Mouse (Mus musculus) kidney, embryonic 14.5 days (tissue): ENCODE data around the gene Cnp. TPM values are rescaled to one million over a fixed set of nuclear protein-coding genes. Genes with fewer than 3 reads are reported as not detected.
A peak's percentile ranks its signal among the peaks of the same experiment; 100 is the strongest.

Experiments used
- ATAC-seq: fragments of 200-750 bp; cut with Nextera tagmentation; 2 replicates; pipeline ENCODE4 v1.8.0; 2017; ENCODE audit warnings: moderate number of reproducible peaks, mild to moderate bottlenecking, moderate TSS enrichment, moderate library complexity; ENCODE audit not compliant: low FRiP score, low TSS enrichment
- H3K27ac ChIP-seq: fragments of 300-500 bp; sonication (generic); 2 replicates; pipeline ENCODE4 v1.5.1; 2014; ENCODE audit warnings: low read depth, mild to moderate bottlenecking, low read length, moderate library complexity, mixed read lengths
- H3K27me3 ChIP-seq: fragments of 300-500 bp; sonication (generic); 2 replicates; pipeline ENCODE4 v1.6.1; 2014; ENCODE audit warnings: mild to moderate bottlenecking, low read length; ENCODE audit not compliant: control insufficient read depth, insufficient read depth
- H3K36me3 ChIP-seq: fragments of 300-500 bp; sonication (generic); 2 replicates; pipeline ENCODE4 v1.6.1; 2014; ENCODE audit warnings: low read length, mixed read lengths; ENCODE audit not compliant: control insufficient read depth, insufficient read depth
- H3K4me1 ChIP-seq: fragments of 300-500 bp; sonication (generic); 2 replicates; pipeline ENCODE4 v1.6.1; 2014; ENCODE audit warnings: low read length, mixed read lengths; ENCODE audit not compliant: control insufficient read depth, insufficient read depth
- H3K4me2 ChIP-seq: fragments of 300-500 bp; sonication (generic); replicated peaks from 2 replicates; pipeline ENCODE4 v1.6.1; 2014; ENCODE audit warnings: low read depth, mild to moderate bottlenecking, low read length
- H3K4me3 ChIP-seq: fragments of 300-500 bp; sonication (generic); 2 replicates; pipeline ENCODE4 v1.5.1; 2014; ENCODE audit warnings: mild to moderate bottlenecking, low read length
- H3K9ac ChIP-seq: fragments of 300-500 bp; sonication (generic); 2 replicates; pipeline ENCODE4 v1.6.1; 2014; ENCODE audit warnings: low read depth, mild to moderate bottlenecking, low read length, moderate library complexity
- H3K9me3 ChIP-seq: fragments of 300-500 bp; sonication (generic); 2 replicates; pipeline ENCODE4 v1.6.1; 2016; ENCODE audit warnings: low read length; ENCODE audit not compliant: control insufficient read depth
- WGBS: fragments of 180-500 bp; shearing (Covaris S2); extraction: QIAGEN DNeasy Blood & Tissue Kit; methylation state at CpG from one replicate; pipeline ENCODE4 v1.1.7; 2014; 5-methylcytosine and 5-hydroxymethylcytosine counted together
- polyA plus RNA-seq: library from polyadenylated mRNA; unstranded; fragments of >200 nt; fragmentation: Nextera tagmentation; extraction: Ambion mirVana; gene quantifications from 2 replicates; pipeline ENCODE4 v1.2.1, GENCODE M21; 2014

Gene Cnp
- polyA plus RNA-seq, 1 experiment from 2014 or later, result 25.0 TPM

DNA sequence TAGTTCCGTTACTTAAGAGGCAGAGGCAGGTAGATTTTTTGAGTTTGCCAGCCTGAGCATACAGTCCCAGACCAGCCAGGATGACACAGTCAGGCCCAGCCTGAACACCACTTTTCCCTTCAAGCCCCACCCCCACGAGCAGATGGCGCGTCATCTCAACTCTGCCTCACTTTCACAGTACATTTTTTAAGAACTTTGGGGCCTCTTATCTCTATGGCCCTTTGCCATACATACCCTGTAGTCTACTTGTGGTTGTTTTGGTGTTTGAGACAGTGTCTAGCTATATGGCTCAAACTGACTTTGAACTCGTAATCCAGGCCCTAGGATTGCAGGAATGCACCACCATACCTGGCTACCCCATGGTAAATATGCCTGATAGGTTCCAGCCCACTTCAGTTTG is 53.4 kb downstream of the Cnp start:
- no peak for ATAC-seq
- no peak overlapping the region for H3K4me3 ChIP-seq
- peaks cover 18% of the 10 kb centered on the region for H3K4me1 ChIP-seq
- H3K27me3 ChIP-seq, result no peaks in the 10 kb centered on the region
- H3K36me3 ChIP-seq, result peaks cover 21% of the 10 kb centered on the region; the same call in 1 of the 2 replicates
- H3K9ac ChIP-seq, result no peak overlapping the region
- H3K27ac ChIP-seq, result no peak overlapping the region
- H3K9me3 ChIP-seq, result no peaks in the 10 kb centered on the region
- 94% methylated on average over 5 of the region's 5 CpGs for WGBS
- no peak overlapping the region for H3K4me2 ChIP-seq

DNA sequence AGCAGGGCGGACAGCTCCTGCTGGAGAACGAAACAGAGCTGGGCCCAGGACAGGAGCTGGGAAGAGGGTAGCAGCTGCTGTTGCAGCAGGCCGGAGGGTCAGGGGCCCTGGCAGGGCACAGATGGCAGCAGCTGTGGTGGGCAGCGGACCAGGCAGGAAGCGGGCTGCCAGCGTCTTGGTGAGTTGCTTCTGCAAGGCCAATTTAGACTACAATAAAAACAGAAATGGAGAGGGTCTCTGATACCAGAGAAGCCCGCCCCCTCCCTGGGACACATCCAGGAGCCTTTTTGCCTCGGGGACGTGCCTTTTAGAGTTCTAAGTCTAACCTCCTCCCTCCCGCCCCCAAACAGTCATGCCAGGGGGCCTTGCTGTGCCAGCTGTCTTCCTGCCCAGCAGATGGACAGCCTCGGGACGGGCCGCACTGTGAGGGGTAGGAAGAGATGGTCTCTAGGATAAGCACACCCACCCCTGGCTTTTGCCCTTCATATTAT is 54.2 kb downstream of the Cnp start:
- Histone ChIP-seq H3K4me1 (peaks cover 14% of the 10 kb centered on the region), H3K27me3 (no peaks in the 10 kb centered on the region), H3K36me3 (peaks cover 21% of the 10 kb centered on the region; the same call in 1 of the 2 replicates), H3K4me2 (peak overlapping the region; percentile 10; the same call in 1 of the 2 replicates), H3K4me3 (no peak overlapping the region), H3K9me3 (no peaks in the 10 kb centered on the region), H3K9ac (peak overlapping the region; percentile 31; the same call in 1 of the 2 replicates), H3K27ac (no peak overlapping the region)
- 0 out of 2 replicates have a peak, but pooled peaks have one; percentile 36 for ATAC-seq
- WGBS, result 30% methylated on average over 13 of the region's 13 CpGs

DNA sequence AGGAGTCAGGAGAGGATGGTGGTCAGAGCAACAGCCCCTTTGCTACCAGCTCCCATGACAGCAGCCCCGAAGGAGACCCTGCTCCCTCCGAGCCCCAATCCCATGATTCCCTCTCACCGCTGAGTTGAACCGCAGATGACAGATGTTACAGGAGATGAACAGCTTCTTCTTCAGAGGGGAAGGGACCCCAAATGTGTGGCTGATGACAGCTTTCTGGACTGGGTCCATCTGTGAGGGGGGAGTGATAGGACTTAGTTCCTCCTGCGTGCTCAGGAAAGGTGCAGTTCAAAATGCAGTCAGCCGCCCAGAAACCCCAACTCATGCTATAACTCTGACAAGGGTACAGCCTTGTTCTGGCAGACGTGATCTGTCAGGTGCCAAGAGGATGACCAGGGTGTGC is 59.8 kb downstream of the Cnp start:
- WGBS, result 70% methylated on average over 7 of the region's 7 CpGs
- no peak for ATAC-seq

DNA sequence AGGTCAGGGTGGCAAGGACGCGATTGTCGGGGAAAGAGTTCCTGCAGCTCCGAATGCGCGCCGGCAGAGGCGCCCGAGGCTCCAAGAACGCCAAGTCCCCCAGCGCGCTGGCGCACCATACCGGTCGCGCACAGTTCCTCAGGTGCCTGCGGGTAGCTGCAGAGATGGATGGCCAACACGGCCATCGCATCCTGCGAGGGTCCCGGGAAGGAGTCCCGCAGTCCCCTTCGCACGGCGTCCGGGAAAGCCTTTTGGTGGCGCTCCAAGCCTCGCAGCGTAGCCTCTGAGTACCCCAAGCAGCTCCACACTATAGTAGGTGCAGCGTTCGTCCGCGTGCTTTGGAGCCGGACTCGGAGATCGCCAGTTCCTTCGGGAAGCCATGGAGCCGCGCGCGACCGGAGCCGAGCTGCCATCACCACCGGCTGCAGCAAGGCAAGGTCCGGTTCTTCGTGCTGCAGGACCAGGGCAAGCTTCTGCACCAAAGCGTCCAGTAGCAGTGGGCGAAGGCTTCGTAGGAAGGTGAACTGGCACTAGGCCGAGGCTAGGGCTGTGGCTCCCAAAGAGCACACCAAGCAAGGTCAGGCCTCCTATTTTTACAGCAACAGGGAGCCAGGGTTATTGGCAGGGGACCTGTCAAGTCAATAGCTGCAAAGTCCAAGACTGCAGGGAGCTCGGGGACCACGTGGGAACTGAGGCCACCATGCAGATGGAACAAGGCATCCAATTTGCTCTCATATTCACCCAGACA is 65.6 kb downstream of the Cnp start:
- Histone ChIP-seq H3K9ac (0 out of 2 replicates have a peak overlapping the region, but pooled peaks have one; percentile 14), H3K36me3 (no peaks in the 10 kb centered on the region), H3K27ac (no peak overlapping the region), H3K27me3 (peaks cover 10% of the 10 kb centered on the region), H3K4me2 (peak overlapping the region; percentile 68), H3K4me3 (peak overlapping the region; percentile 29), H3K4me1 (no peaks in the 10 kb centered on the region), H3K9me3 (no peaks in the 10 kb centered on the region)
- WGBS, result 9% methylated on average over 49 of the region's 52 CpGs
- peak; percentile 60 for ATAC-seq

More for the DNA sequence above, 59.8 kb downstream of the Cnp start:
- Histone ChIP-seq H3K4me1 (no peaks in the 10 kb centered on the region), H3K27me3 (peaks cover 8% of the 10 kb centered on the region), H3K9me3 (no peaks in the 10 kb centered on the region), H3K36me3 (no peaks in the 10 kb centered on the region), H3K27ac (no peak overlapping the region), H3K4me3 (no peak overlapping the region), H3K4me2 (no peak overlapping the region), H3K9ac (no peak overlapping the region)

Other genes with a start within 250 kb of the Cnp start
- not detected in 2 replicates for gene Gast, start 240.5 kb upstream of the Cnp start, polyA plus RNA-seq
- gene Hap1, start 218.8 kb upstream of the Cnp start, polyA plus RNA-seq, result 6.0 and 6.3 TPM in 2 replicates
- gene Jup, start 177.1 kb upstream of the Cnp start, polyA plus RNA-seq, result 66.8 and 84.7 TPM in 2 replicates
- gene P3h4, start 160.1 kb upstream of the Cnp start, polyA plus RNA-seq, result 59.7 and 63.3 TPM in 2 replicates
- gene Fkbp10, start 159.2 kb upstream of the Cnp start, polyA plus RNA-seq, result 75.4 and 113 TPM in 2 replicates
- gene Nt5c3b, start 133.1 kb upstream of the Cnp start, polyA plus RNA-seq, result 100 and 112 TPM in 2 replicates
- 0.61 and 0.68 TPM in 2 replicates for gene Klhl10, start 133.0 kb upstream of the Cnp start, polyA plus RNA-seq
- 8.5 and 12.3 TPM in 2 replicates for gene Klhl11, start 102.2 kb upstream of the Cnp start, polyA plus RNA-seq
- 70.1 and 158 TPM in 2 replicates for gene Acly, start 46.9 kb upstream of the Cnp start, polyA plus RNA-seq
- gene Ttc25, start 29.3 kb upstream of the Cnp start, polyA plus RNA-seq, result 0.58 and 0.77 TPM in 2 replicates
- 63.6 and 67.6 TPM in 2 replicates for gene Nkiras2, start 44.3 kb downstream of the Cnp start, polyA plus RNA-seq
- gene Dnajc7, start 45.3 kb downstream of the Cnp start, polyA plus RNA-seq, result 86.2 and 126 TPM in 2 replicates
- 0.40 and 0.50 TPM in 2 replicates for gene Zfp385c, start 117.6 kb downstream of the Cnp start, polyA plus RNA-seq
- 3.2 TPM in 2 replicates for gene Dhx58, start 129.4 kb downstream of the Cnp start, polyA plus RNA-seq
- gene Kat2a, start 137.6 kb downstream of the Cnp start, polyA plus RNA-seq, result 44.3 and 74.5 TPM in 2 replicates
- gene Hspb9, start 138.9 kb downstream of the Cnp start, polyA plus RNA-seq, result 0.47 TPM in 1 of 2 replicates, not detected in the other
- gene Rab5c, start 163.3 kb downstream of the Cnp start, polyA plus RNA-seq, result 46.8 and 92.8 TPM in 2 replicates
- gene Kcnh4, start 185.0 kb downstream of the Cnp start, polyA plus RNA-seq, result 0.07 TPM in 1 of 2 replicates, not detected in the other
- gene Hcrt, start 188.0 kb downstream of the Cnp start, polyA plus RNA-seq, result not detected in 2 replicates
- 3.6 and 4.5 TPM in 2 replicates for gene Ghdc, start 196.1 kb downstream of the Cnp start, polyA plus RNA-seq